Mouse (Mus musculus) left cerebral cortex, adult 18-20 months (tissue): ENCODE results near the gene Tmtc2. TPM values are rescaled to one million over a fixed set of nuclear protein-coding genes. Genes with fewer than 3 reads are reported as not detected.

Experiments used
- DNase-seq, 2 experiments: peaks; one replicate each; pipeline ENCODE4 v3.0.0; 2021 to 2022; ENCODE audit warnings: low spot score in 2 of 2, mixed read lengths in 1 of 2
- total RNA-seq, 2 experiments: library from RNA; stranded (reverse); gene quantifications; 2 replicates each; pipeline ENCODE4 v1.2.3; 2021

The Tmtc2 gene
- total RNA-seq, 2 experiments from 2014 or later = 9.7 to 11.0 TPM

- DNase-seq = peak in 1 of 2 experiments; percentile 9
These were observed 382.2 kb downstream of the Tmtc2 start for GRCm38 (mm10) chr10:105192071-105192470.

- DNase-seq = no peak
These were observed 384.5 kb downstream of the Tmtc2 start for GRCm38 (mm10) chr10:105189746-105190145.

- DNase-seq = no peak
These were observed 387.6 kb downstream of the Tmtc2 start for GRCm38 (mm10) chr10:105186636-105187035.

- no peak for DNase-seq
These were observed 405.7 kb downstream of the Tmtc2 start for GRCm38 (mm10) chr10:105168443-105169102.

GRCm38 (mm10) chr10:105165291-105165690 is 409.0 kb downstream of the Tmtc2 start:
- no peak for DNase-seq

GRCm38 (mm10) chr10:105153789-105154188 is 420.5 kb downstream of the Tmtc2 start:
- DNase-seq = no peak

GRCm38 (mm10) chr10:105144382-105144781 is 429.9 kb downstream of the Tmtc2 start:
- DNase-seq = no peak

- DNase-seq = no peak
These were observed 432.1 kb downstream of the Tmtc2 start for GRCm38 (mm10) chr10:105142201-105142600.
